Mouse (Mus musculus) kidney, postnatal 4 days (tissue): Measurements from ENCODE around the gene Zbtb33.
A peak's percentile ranks its signal among the peaks of the same experiment; 100 is the strongest.

Experiments
- DNase-seq, 2 experiments: peaks; one replicate each; pipeline ENCODE4 v3.0.0; 2021; ENCODE audit warnings: mixed read lengths in 2 of 2

Zbtb33 gene

GRCm38 (mm10) chrX:38189552-38190457 lies at the start of gene Zbtb33:
Gene Zbtb33 (plus strand): TSS chrX:38189793.
- DNase-seq = peak; percentile 92 to 93

- no peak for DNase-seq
Measured at GRCm38 (mm10) chrX:38159097-38159496, 30.5 kb upstream of the Zbtb33 start.

- no peak for DNase-seq
Measured at GRCm38 (mm10) chrX:38165315-38165714, 24.3 kb upstream of the Zbtb33 start.

- no peak for DNase-seq
Measured at GRCm38 (mm10) chrX:38166064-38166463, 23.5 kb upstream of the Zbtb33 start.

- DNase-seq = no peak
Measured at GRCm38 (mm10) chrX:38166592-38166991, 23.0 kb upstream of the Zbtb33 start.

- peak; percentile 37 to 68 for DNase-seq
Measured at GRCm38 (mm10) chrX:38179891-38180310, 9.7 kb upstream of the Zbtb33 start.

- peak; percentile 22 to 34 for DNase-seq
Measured at GRCm38 (mm10) chrX:38180656-38181607, 8.7 kb upstream of the Zbtb33 start.

- peak; percentile 79 to 84 for DNase-seq
Measured at GRCm38 (mm10) chrX:38181608-38182258, 7.9 kb upstream of the Zbtb33 start.

GRCm38 (mm10) chrX:38185520-38185919 lies 4.1 kb upstream of the Zbtb33 start:
- DNase-seq = no peak

GRCm38 (mm10) chrX:38190458-38190764 lies 818 bp downstream of the Zbtb33 start:
- DNase-seq = no peak

- no peak for DNase-seq
Measured at GRCm38 (mm10) chrX:38201816-38202215, 12.2 kb downstream of the Zbtb33 start.

- DNase-seq = no peak
Measured at GRCm38 (mm10) chrX:38207392-38207791, 17.8 kb downstream of the Zbtb33 start.

- DNase-seq = peak; percentile 14 to 28
Measured at GRCm38 (mm10) chrX:38216986-38217675, 27.5 kb downstream of the Zbtb33 start.

- peak; percentile 3 to 4 for DNase-seq
Measured at GRCm38 (mm10) chrX:38217676-38217991, 28.0 kb downstream of the Zbtb33 start.

GRCm38 (mm10) chrX:38222757-38223156 lies 33.2 kb downstream of the Zbtb33 start:
- no peak for DNase-seq

GRCm38 (mm10) chrX:38229888-38230287 lies 40.3 kb downstream of the Zbtb33 start:
- no peak for DNase-seq

- peak; percentile 71 to 73 for DNase-seq
Measured at GRCm38 (mm10) chrX:38237731-38238130, 48.1 kb downstream of the Zbtb33 start.
